Mouse (Mus musculus) midbrain, embryonic 10.5 days (tissue): ENCODE measurements around the gene Rnf41. TPM values are rescaled to one million over a fixed set of nuclear protein-coding genes. Genes with fewer than 3 reads are reported as not detected.

Source experiments
- DNase-seq: peaks from one replicate; pipeline ENCODE4 v3.0.0-alpha.2; 2017; ENCODE audit warnings: low spot score
- H3K27ac ChIP-seq: fragments of 300-500 bp; sonication (generic); replicated peaks from 2 replicates; pipeline ENCODE4 v1.5.1; 2016; ENCODE audit warnings: mild to moderate bottlenecking
- H3K27me3 ChIP-seq: fragments of 300-500 bp; sonication (generic); 2 replicates; pipeline ENCODE4 v1.6.1; 2016; ENCODE audit warnings: low read depth, mild to moderate bottlenecking; ENCODE audit not compliant: poor library complexity, severe bottlenecking
- H3K36me3 ChIP-seq: fragments of 300-500 bp; sonication (generic); 2 replicates; pipeline ENCODE4 v1.6.1; 2016; ENCODE audit warnings: mild to moderate bottlenecking, moderate library complexity
- H3K4me1 ChIP-seq: fragments of 300-500 bp; sonication (generic); 2 replicates; pipeline ENCODE4 v1.6.1; 2016
- H3K4me3 ChIP-seq: fragments of 300-500 bp; sonication (generic); 2 replicates; pipeline ENCODE4 v1.5.1; 2016; ENCODE audit warnings: mild to moderate bottlenecking, moderate library complexity
- H3K9me3 ChIP-seq: fragments of 300-500 bp; sonication (generic); replicated peaks from 2 replicates; pipeline ENCODE4 v1.6.1; 2016; ENCODE audit warnings: mild to moderate bottlenecking
- WGBS: fragments of 180-500 bp; shearing (Covaris S2); methylation state at CpG from one replicate; pipeline ENCODE4 v1.1.7; 2016; 5-methylcytosine and 5-hydroxymethylcytosine counted together
- microRNA-seq: library from miRNA; unstranded; fragments of <30 nt; microRNA quantifications from one replicate; pipeline ENCODE4, GENCODE M21; 2017
- polyA plus RNA-seq: library from polyadenylated mRNA; unstranded; fragments of >200 nt; fragmentation: Nextera tagmentation; extraction: Ambion mirVana; gene quantifications from 2 replicates; pipeline ENCODE4 v1.2.1, GENCODE M21; 2016

The Rnf41 gene
- polyA plus RNA-seq, 1 experiment from 2014 or later: 42.0 TPM

DNA sequence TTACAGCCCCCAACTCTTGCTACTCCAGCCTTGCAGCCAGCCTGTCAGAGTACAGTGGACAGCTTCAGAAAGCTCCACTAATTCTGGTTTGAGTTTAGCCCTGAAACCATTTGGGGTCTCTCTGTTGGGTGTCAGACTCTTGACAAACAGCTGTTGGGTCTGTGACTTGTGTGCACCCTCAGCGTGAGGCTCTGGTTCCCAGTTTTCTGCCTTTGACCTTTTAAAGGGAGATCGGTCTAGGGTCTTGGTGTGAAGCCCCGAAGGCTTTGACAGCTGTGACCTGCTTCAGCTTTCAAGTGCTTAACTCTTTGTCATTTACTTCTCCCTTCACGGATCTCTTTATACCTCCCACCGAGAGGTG, 48.8 kb downstream of the Rnf41 start:
- Histone ChIP-seq H3K27ac (peak overlapping the region; percentile 98), H3K27me3 (peaks cover 15% of the 10 kb centered on the region), H3K36me3 (peaks cover 44% of the 10 kb centered on the region), H3K4me3 (peak overlapping the region; percentile 94), H3K4me1 (peaks cover 13% of the 10 kb centered on the region), H3K9me3 (no peaks in the 10 kb centered on the region)
- peak; percentile 37 for DNase-seq
- WGBS: 4% methylated on average over 5 of the region's 5 CpGs

DNA sequence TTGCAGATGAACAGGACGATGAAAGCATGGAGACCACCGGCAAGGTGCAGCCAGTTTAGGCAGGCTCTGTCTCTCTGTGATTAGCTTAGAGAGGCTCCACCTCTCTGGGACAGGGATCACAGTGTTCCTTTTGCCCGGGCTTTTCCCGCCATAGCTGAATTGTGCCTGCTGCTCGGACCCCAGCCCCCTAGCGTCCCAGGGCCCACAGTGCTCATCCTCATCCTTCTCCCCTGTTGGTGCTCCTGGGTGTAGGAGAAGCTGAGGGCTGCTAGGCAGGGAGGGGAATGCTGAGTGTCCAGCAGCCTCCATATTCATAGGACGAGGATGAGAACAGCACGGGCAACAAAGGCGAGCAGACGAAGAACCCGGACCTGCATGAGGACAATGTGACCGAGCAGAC, 62.9 kb downstream of the Rnf41 start:
- Histone ChIP-seq H3K4me1 (no peaks in the 10 kb centered on the region), H3K27ac (no peak overlapping the region), H3K36me3 (peaks cover 99% of the 10 kb centered on the region), H3K4me3 (no peak overlapping the region), H3K9me3 (no peaks in the 10 kb centered on the region), H3K27me3 (no peaks in the 10 kb centered on the region)
- 89% methylated on average over 12 of the region's 12 CpGs for WGBS
- no peak for DNase-seq

DNA sequence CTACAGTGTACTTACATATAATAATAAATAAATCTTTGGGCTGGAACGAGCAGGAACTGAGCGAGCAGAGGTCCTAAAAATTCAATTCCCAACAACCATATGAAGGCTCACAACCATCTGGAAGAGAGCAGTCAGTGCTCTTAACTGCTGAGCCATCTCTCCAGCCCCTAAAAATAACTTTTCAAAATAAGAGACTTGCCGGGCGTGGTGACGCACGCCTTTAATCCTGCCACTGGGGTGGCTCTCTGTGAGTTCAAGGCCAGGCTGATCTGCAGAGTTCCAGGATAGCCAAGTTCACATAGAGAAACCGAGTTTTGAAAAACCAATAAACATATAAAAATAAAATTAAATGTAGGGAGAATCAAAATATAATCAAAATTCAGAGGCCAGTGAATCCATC, 74.9 kb downstream of the Rnf41 start:
- 92% methylated on average over 7 of the region's 7 CpGs for WGBS
- Histone ChIP-seq H3K36me3 (peaks cover 99% of the 10 kb centered on the region), H3K9me3 (no peaks in the 10 kb centered on the region), H3K27ac (no peak overlapping the region), H3K27me3 (no peaks in the 10 kb centered on the region), H3K4me1 (peaks cover 8% of the 10 kb centered on the region), H3K4me3 (no peak overlapping the region)
- no peak for DNase-seq

DNA sequence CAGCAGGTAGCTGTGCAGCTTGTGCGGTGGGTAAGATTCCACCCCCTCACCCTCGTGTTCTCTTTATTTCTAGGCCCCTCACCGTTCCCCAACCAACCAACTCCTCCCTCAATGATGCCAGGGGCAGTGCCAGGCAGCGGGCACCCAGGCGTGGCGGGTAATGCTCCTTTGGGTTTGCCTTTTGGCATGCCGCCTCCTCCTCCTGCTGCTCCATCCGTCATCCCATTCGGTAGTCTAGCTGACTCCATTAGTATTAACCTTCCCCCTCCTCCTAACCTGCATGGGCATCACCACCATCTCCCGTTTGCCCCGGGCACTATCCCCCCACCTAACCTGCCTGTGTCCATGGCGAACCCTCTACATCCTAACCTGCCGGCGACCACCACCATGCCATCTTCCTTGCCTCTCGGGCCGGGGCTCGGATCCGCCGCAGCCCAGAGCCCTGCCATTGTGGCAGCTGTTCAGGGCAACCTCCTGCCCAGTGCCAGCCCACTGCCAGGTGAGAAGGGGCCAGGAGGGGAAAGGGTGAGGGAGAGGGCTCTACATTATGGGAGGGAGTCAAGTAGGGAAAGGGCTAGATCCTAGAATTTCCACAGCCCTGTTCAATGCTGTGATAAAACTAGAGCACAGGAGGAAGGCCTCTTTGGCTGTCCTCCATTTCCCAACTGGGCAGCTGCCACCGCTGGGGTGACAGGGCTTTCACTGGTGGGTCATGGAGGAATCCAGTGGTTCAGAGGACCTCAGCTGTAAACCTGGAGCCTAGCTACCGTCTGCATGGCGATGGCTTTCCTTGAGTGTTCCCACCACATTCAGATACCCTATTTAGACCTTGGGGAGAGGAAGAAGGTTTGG, 76.6 kb downstream of the Rnf41 start:
- no peak for DNase-seq
- peaks cover 89% of the 10 kb centered on the region for H3K36me3 ChIP-seq
- WGBS: 92% methylated on average over 22 of the region's 22 CpGs

DNA sequence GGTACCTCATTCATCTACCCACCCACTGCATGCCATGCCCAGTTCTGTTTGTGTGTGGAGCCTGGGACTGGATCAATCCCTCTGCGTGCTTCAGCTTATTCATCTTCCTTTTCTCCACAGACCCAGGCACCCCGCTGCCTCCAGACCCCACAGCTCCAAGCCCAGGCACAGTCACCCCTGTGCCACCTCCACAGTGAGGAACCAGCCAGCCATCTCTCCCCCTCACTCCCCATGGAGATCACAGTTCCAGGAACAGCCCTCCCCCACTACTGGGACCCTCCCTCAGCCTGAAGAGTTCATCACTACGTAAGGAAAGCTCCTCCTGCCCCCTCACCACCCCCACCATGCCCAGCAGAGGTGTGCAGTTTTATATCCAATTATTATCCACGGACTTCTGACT, 77.3 kb downstream of the Rnf41 start:
- Histone ChIP-seq H3K4me3 (no peak overlapping the region), H3K9me3 (no peaks in the 10 kb centered on the region), H3K27me3 (no peaks in the 10 kb centered on the region), H3K36me3 (peaks cover 82% of the 10 kb centered on the region), H3K4me1 (peaks cover 25% of the 10 kb centered on the region), H3K27ac (no peak overlapping the region)
- DNase-seq: no peak
- 91% methylated on average over 4 of the region's 4 CpGs for WGBS

More for the DNA sequence above, 76.6 kb downstream of the Rnf41 start:
- Histone ChIP-seq H3K9me3 (no peaks in the 10 kb centered on the region), H3K4me1 (peaks cover 25% of the 10 kb centered on the region), H3K27me3 (no peaks in the 10 kb centered on the region), H3K4me3 (no peak overlapping the region), H3K27ac (no peak overlapping the region)

DNA sequence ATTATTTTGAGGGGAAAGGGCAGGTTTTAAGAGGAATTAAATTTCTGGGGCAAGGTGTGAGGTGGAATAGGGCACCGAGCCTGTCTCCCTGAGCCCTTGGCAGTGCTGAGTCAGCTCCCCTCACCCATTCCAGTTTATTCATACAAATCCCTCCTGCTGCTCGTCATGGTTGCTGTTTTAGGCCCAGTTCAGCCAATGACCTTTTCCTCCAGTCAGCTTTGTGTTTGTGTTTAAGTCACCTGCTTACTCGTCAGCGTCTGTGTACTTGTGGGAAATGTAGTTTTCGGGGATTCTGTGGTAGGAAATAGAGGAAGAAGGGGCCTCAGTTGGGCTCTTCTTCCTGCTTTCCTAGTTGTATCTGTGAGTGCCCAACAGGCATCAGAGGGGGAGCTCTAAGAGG, 77.9 kb downstream of the Rnf41 start:
- Histone ChIP-seq H3K9me3 (no peaks in the 10 kb centered on the region), H3K36me3 (peaks cover 76% of the 10 kb centered on the region), H3K4me3 (0 out of 2 replicates have a peak overlapping the region, but pooled peaks have one; percentile 7), H3K4me1 (peaks cover 27% of the 10 kb centered on the region), H3K27ac (no peak overlapping the region), H3K27me3 (no peaks in the 10 kb centered on the region)
- no peak for DNase-seq
- WGBS: 77% methylated on average over 5 of the region's 5 CpGs

DNA sequence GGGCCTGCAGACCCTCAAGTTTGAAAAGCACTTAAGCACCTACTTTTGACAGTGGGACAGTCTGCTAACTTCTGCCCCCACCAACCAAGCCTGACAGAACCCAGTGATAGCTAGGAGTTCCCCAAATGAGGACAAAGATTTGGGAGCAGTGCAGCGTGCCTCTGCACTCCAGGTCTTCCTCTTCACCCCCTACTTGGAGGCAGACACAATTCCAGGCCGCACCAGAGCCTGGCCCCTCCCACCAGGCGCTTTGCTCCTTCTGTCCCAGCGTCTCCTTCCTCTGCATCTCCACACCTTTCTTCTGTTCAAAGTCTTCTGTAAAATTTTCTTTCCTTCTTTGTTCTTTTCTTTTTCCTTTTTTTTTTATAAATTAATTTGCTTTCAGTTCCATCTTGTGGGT, 78.3 kb downstream of the Rnf41 start:
- Histone ChIP-seq H3K27me3 (no peaks in the 10 kb centered on the region), H3K27ac (no peak overlapping the region), H3K36me3 (peaks cover 72% of the 10 kb centered on the region), H3K4me3 (0 out of 2 replicates have a peak overlapping the region, but pooled peaks have one; percentile 7), H3K9me3 (no peaks in the 10 kb centered on the region), H3K4me1 (peaks cover 31% of the 10 kb centered on the region)
- no peak for DNase-seq
- 74% methylated on average over 4 of the region's 4 CpGs for WGBS

DNA sequence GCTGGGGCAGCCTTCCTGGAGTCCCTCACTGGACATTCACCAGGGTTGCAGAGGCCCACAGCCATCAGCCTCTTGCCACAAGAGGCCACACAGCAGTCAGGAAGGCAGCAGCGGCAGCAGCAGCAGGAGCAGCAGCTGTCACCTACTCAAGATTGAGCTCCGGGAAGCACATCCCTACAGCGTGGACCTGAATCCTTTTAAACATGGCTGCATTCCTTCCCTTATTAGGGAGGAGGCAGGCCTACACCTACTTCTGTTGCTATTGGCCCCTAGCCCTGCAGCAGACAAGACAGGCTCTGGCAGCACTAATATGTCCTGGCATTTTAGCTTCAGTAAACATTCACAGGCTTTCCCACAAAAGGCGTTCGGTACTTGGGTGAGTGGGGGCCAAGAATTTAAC, 78.8 kb downstream of the Rnf41 start:
- 78% methylated on average over 5 of the region's 5 CpGs for WGBS
- no peaks in the 10 kb centered on the region for H3K27me3 ChIP-seq
- H3K4me1 ChIP-seq: peaks cover 35% of the 10 kb centered on the region
- H3K4me3 ChIP-seq: no peak overlapping the region
- H3K36me3 ChIP-seq: peaks cover 69% of the 10 kb centered on the region
- DNase-seq: no peak
- H3K9me3 ChIP-seq: no peaks in the 10 kb centered on the region
- H3K27ac ChIP-seq: no peak overlapping the region

DNA sequence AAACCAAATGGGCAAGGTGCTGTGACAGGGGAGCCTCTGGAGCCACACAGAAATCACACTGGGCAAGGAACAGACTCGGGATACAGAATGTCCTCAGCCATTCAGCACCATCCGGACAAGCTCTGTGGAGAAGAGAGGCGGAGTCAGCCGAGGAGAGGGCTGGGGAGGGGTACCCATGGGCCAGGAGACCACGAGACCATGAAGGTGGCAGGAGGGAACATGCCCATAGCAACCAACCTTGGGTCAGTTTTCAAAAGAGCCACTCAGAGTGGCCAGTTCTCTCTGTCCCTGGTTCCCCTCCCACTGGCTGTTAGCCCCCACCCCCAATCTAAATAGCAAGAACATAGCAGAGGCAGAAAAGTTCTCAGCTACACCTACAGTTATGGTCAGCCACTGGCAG, 79.5 kb downstream of the Rnf41 start:
- H3K36me3 ChIP-seq: peaks cover 62% of the 10 kb centered on the region
- 66% methylated on average over 5 of the region's 5 CpGs for WGBS
- peak overlapping the region; percentile 86 for H3K4me3 ChIP-seq

More for the DNA sequence above, 79.5 kb downstream of the Rnf41 start:
- no peaks in the 10 kb centered on the region; the same call in 1 of the 2 replicates for H3K27me3 ChIP-seq
- DNase-seq: no peak
- no peaks in the 10 kb centered on the region for H3K9me3 ChIP-seq
- peaks cover 35% of the 10 kb centered on the region for H3K4me1 ChIP-seq
- no peak overlapping the region for H3K27ac ChIP-seq

Small RNA genes lying within 50 kb of the gene (microRNA-seq; reads per million reads assigned to microRNA genes)
- not detected for gene Gm25361
- gene Gm26308: not detected
- gene Mir6914: 1.5 reads per million
- gene Mir6915: 0.90 reads per million
- 3.0 reads per million, percentile 2 among the genes with 10 or more reads in this experiment for gene Mir8105

Other genes starting within 250 kb of the Rnf41 start
- gene Rbms2, start 231.4 kb upstream of the Rnf41 start, polyA plus RNA-seq: 24.3 and 25.0 TPM in 2 replicates
- 0.96 and 1.5 TPM in 2 replicates for gene Gls2, start 217.2 kb upstream of the Rnf41 start, polyA plus RNA-seq
- gene Spryd4, start 199.8 kb upstream of the Rnf41 start, polyA plus RNA-seq: 28.3 and 32.7 TPM in 2 replicates
- 0.21 TPM in 1 of 2 replicates, not detected in the other for gene Mip, start 185.8 kb upstream of the Rnf41 start, polyA plus RNA-seq
- gene Timeless, start 179.6 kb upstream of the Rnf41 start, polyA plus RNA-seq: 86.6 and 89.4 TPM in 2 replicates
- 0.73 and 0.77 TPM in 2 replicates for gene Apon, start 157.6 kb upstream of the Rnf41 start, polyA plus RNA-seq
- gene Apof, start 143.0 kb upstream of the Rnf41 start, polyA plus RNA-seq: not detected in 2 replicates
- 12.6 and 16.1 TPM in 2 replicates for gene Stat2, start 141.1 kb upstream of the Rnf41 start, polyA plus RNA-seq
- not detected in 2 replicates for gene Il23a, start 112.9 kb upstream of the Rnf41 start, polyA plus RNA-seq
- 43.3 and 50.2 TPM in 2 replicates for gene Pan2, start 108.3 kb upstream of the Rnf41 start, polyA plus RNA-seq
- gene Cnpy2, start 89.2 kb upstream of the Rnf41 start, polyA plus RNA-seq: 245 and 259 TPM in 2 replicates
- 237 and 248 TPM in 2 replicates for gene Cs, start 73.9 kb upstream of the Rnf41 start, polyA plus RNA-seq
- 13.2 and 18.8 TPM in 2 replicates for gene Coq10a, start 42.7 kb upstream of the Rnf41 start, polyA plus RNA-seq
- gene Ankrd52, start 34.5 kb upstream of the Rnf41 start, polyA plus RNA-seq: 9.0 and 9.2 TPM in 2 replicates
- 0.06 and 0.19 TPM in 2 replicates for gene Slc39a5, start 10.4 kb upstream of the Rnf41 start, polyA plus RNA-seq
- gene Nabp2, start 165 bp upstream of the Rnf41 start, polyA plus RNA-seq: 149 and 151 TPM in 2 replicates
- 75.2 and 110 TPM in 2 replicates for gene Smarcc2, start 47.6 kb downstream of the Rnf41 start, polyA plus RNA-seq
- gene Myl6, start 82.5 kb downstream of the Rnf41 start, polyA plus RNA-seq: 833 and 890 TPM in 2 replicates
- 1.8 and 2.9 TPM in 2 replicates for gene Myl6b, start 87.0 kb downstream of the Rnf41 start, polyA plus RNA-seq
- 17.2 and 23.6 TPM in 2 replicates for gene Esyt1, start 114.2 kb downstream of the Rnf41 start, polyA plus RNA-seq
- 15.4 and 19.5 TPM in 2 replicates for gene Zc3h10, start 136.1 kb downstream of the Rnf41 start, polyA plus RNA-seq
- 2,872 and 3,266 TPM in 2 replicates for gene Rpl41, start 137.6 kb downstream of the Rnf41 start, polyA plus RNA-seq
- gene Pa2g4, start 154.3 kb downstream of the Rnf41 start, polyA plus RNA-seq: 231 and 262 TPM in 2 replicates
- 0.72 and 1.4 TPM in 2 replicates for gene Erbb3, start 178.0 kb downstream of the Rnf41 start, polyA plus RNA-seq
- 460 and 529 TPM in 2 replicates for gene Rps26, start 215.1 kb downstream of the Rnf41 start, polyA plus RNA-seq
- 2.8 and 3.6 TPM in 2 replicates for gene Ikzf4, start 234.3 kb downstream of the Rnf41 start, polyA plus RNA-seq